Mouse (Mus musculus) liver, embryonic 15.5 days (tissue): ENCODE measurements around the gene Cyp1b1. TPM values are rescaled to one million over a fixed set of nuclear protein-coding genes. Genes with fewer than 3 reads are reported as not detected.

Experiments used
- ATAC-seq: fragments of 200-750 bp; cut with Nextera tagmentation; 2 replicates; pipeline ENCODE4 v1.8.0; 2017; ENCODE audit warnings: moderate number of reproducible peaks, mild to moderate bottlenecking, moderate library complexity; ENCODE audit not compliant: insufficient read depth
- H3K27ac ChIP-seq: fragments of 300-500 bp; sonication (generic); replicated peaks from 2 replicates; pipeline ENCODE4 v1.5.1; 2015; ENCODE audit warnings: mild to moderate bottlenecking, inconsistent platforms
- H3K27me3 ChIP-seq: fragments of 300-500 bp; sonication (generic); 2 replicates; pipeline ENCODE4 v1.6.1; 2015; ENCODE audit warnings: mild to moderate bottlenecking, inconsistent platforms
- H3K36me3 ChIP-seq: fragments of 300-500 bp; sonication (generic); replicated peaks from 2 replicates; pipeline ENCODE4 v1.6.1; 2015; ENCODE audit warnings: moderate library complexity, mild to moderate bottlenecking, inconsistent platforms
- H3K4me1 ChIP-seq: fragments of 300-500 bp; sonication (generic); replicated peaks from 2 replicates; pipeline ENCODE4 v1.6.1; 2015; ENCODE audit warnings: inconsistent platforms
- H3K4me2 ChIP-seq: fragments of 300-500 bp; sonication (generic); 2 replicates; pipeline ENCODE4 v1.6.1; 2015; ENCODE audit warnings: moderate library complexity, mild to moderate bottlenecking, inconsistent platforms
- H3K4me3 ChIP-seq: fragments of 300-500 bp; sonication (generic); replicated peaks from 2 replicates; pipeline ENCODE4 v1.5.1; 2015; ENCODE audit warnings: mild to moderate bottlenecking, inconsistent platforms
- H3K9ac ChIP-seq: fragments of 300-500 bp; sonication (generic); 2 replicates; pipeline ENCODE4 v1.6.1; 2015; ENCODE audit warnings: moderate library complexity, mild to moderate bottlenecking, inconsistent platforms
- H3K9me3 ChIP-seq: fragments of 300-500 bp; sonication (generic); replicated peaks from 2 replicates; pipeline ENCODE4 v1.6.1; 2016; ENCODE audit warnings: inconsistent platforms
- WGBS: fragments of 180-500 bp; shearing (Covaris S2); methylation state at CpG from one replicate; pipeline ENCODE4 v1.1.7; 2015; ENCODE audit warnings: mixed read lengths; ENCODE audit not compliant: insufficient replicate concordance; 5-methylcytosine and 5-hydroxymethylcytosine counted together
- polyA plus RNA-seq: library from polyadenylated mRNA; unstranded; fragments of >200 nt; fragmentation: Nextera tagmentation; extraction: Ambion mirVana; gene quantifications from 2 replicates; pipeline ENCODE4 v1.2.1, GENCODE M21; 2015

Cyp1b1 gene
- polyA plus RNA-seq, 1 experiment from 2014 or later, result 0.37 TPM

GRCm38 (mm10) chr17:79695106-79695505, 19.8 kb downstream of the Cyp1b1 start:
- Histone ChIP-seq H3K4me3 (no peak overlapping the region), H3K9me3 (no peaks in the 10 kb centered on the region), H3K27me3 (no peaks in the 10 kb centered on the region), H3K9ac (no peak overlapping the region), H3K4me1 (no peaks in the 10 kb centered on the region), H3K4me2 (no peak overlapping the region), H3K36me3 (no peaks in the 10 kb centered on the region), H3K27ac (no peak overlapping the region)
- WGBS, result 65% methylated on average over 4 of the region's 4 CpGs
- no peak for ATAC-seq

GRCm38 (mm10) chr17:79670837-79671236, 44.0 kb downstream of the Cyp1b1 start:
- no peak overlapping the region for H3K27ac ChIP-seq
- no peaks in the 10 kb centered on the region for H3K9me3 ChIP-seq
- H3K9ac ChIP-seq, result no peak overlapping the region
- H3K4me3 ChIP-seq, result no peak overlapping the region
- WGBS, result 71% methylated on average over 2 of the region's 2 CpGs
- H3K36me3 ChIP-seq, result no peaks in the 10 kb centered on the region
- no peaks in the 10 kb centered on the region for H3K27me3 ChIP-seq
- no peak overlapping the region for H3K4me2 ChIP-seq
- ATAC-seq, result no peak
- no peaks in the 10 kb centered on the region for H3K4me1 ChIP-seq

GRCm38 (mm10) chr17:79664106-79664417, 50.8 kb downstream of the Cyp1b1 start:
- no peak for ATAC-seq
- Histone ChIP-seq H3K27me3 (no peaks in the 10 kb centered on the region), H3K36me3 (no peaks in the 10 kb centered on the region), H3K9ac (no peak overlapping the region), H3K27ac (no peak overlapping the region), H3K4me3 (no peak overlapping the region), H3K4me2 (no peak overlapping the region), H3K9me3 (no peaks in the 10 kb centered on the region), H3K4me1 (no peaks in the 10 kb centered on the region)
- 81% methylated on average over 2 of the region's 2 CpGs for WGBS

GRCm38 (mm10) chr17:79663393-79664105, 51.3 kb downstream of the Cyp1b1 start:
- H3K27me3 ChIP-seq, result no peaks in the 10 kb centered on the region
- H3K36me3 ChIP-seq, result no peaks in the 10 kb centered on the region
- H3K4me1 ChIP-seq, result no peaks in the 10 kb centered on the region
- WGBS, result 23% methylated on average over 3 of the region's 3 CpGs
- no peak overlapping the region for H3K4me2 ChIP-seq
- no peak overlapping the region for H3K9ac ChIP-seq
- no peak; the same call in 1 of the 2 replicates for ATAC-seq
- no peak overlapping the region for H3K4me3 ChIP-seq
- no peak overlapping the region for H3K27ac ChIP-seq
- no peaks in the 10 kb centered on the region for H3K9me3 ChIP-seq

GRCm38 (mm10) chr17:79661848-79662247, 53.0 kb downstream of the Cyp1b1 start:
- H3K4me1 ChIP-seq, result no peaks in the 10 kb centered on the region
- 53% methylated on average over 9 of the region's 9 CpGs for WGBS
- no peak overlapping the region for H3K4me3 ChIP-seq
- H3K9me3 ChIP-seq, result no peaks in the 10 kb centered on the region
- no peak overlapping the region for H3K4me2 ChIP-seq
- no peaks in the 10 kb centered on the region for H3K27me3 ChIP-seq
- ATAC-seq, result no peak
- H3K36me3 ChIP-seq, result no peaks in the 10 kb centered on the region
- H3K27ac ChIP-seq, result no peak overlapping the region
- H3K9ac ChIP-seq, result no peak overlapping the region

GRCm38 (mm10) chr17:79661387-79661786, 53.5 kb downstream of the Cyp1b1 start:
- no peaks in the 10 kb centered on the region for H3K4me1 ChIP-seq
- H3K4me3 ChIP-seq, result no peak overlapping the region
- H3K9me3 ChIP-seq, result no peaks in the 10 kb centered on the region
- H3K9ac ChIP-seq, result no peak overlapping the region
- no peak for ATAC-seq
- no peak overlapping the region for H3K4me2 ChIP-seq
- H3K27ac ChIP-seq, result no peak overlapping the region
- no peaks in the 10 kb centered on the region for H3K36me3 ChIP-seq
- H3K27me3 ChIP-seq, result no peaks in the 10 kb centered on the region
- WGBS, result 38% methylated on average over 7 of the region's 7 CpGs

- Histone ChIP-seq H3K4me3 (no peak overlapping the region), H3K4me2 (no peak overlapping the region), H3K27ac (no peak overlapping the region), H3K4me1 (no peaks in the 10 kb centered on the region), H3K36me3 (no peaks in the 10 kb centered on the region), H3K9ac (no peak overlapping the region), H3K9me3 (no peaks in the 10 kb centered on the region), H3K27me3 (no peaks in the 10 kb centered on the region)
- ATAC-seq, result 0 out of 2 replicates have a peak, but pooled peaks have one; percentile 25
- WGBS, result 63% methylated on average over 8 of the region's 8 CpGs
Observed at GRCm38 (mm10) chr17:79658863-79659262, 56.0 kb downstream of the Cyp1b1 start.

- Histone ChIP-seq H3K9ac (no peak overlapping the region), H3K27me3 (no peaks in the 10 kb centered on the region), H3K9me3 (no peaks in the 10 kb centered on the region), H3K4me3 (no peak overlapping the region), H3K4me1 (no peaks in the 10 kb centered on the region), H3K4me2 (no peak overlapping the region), H3K36me3 (no peaks in the 10 kb centered on the region), H3K27ac (no peak overlapping the region)
- peak; percentile 42; the same call in 1 of the 2 replicates for ATAC-seq
- WGBS, result 19% methylated on average over 3 of the region's 3 CpGs
Observed at GRCm38 (mm10) chr17:79658452-79658851, 56.4 kb downstream of the Cyp1b1 start.

- no peaks in the 10 kb centered on the region for H3K4me1 ChIP-seq
- 59% methylated on average over 9 of the region's 9 CpGs for WGBS
- H3K4me3 ChIP-seq, result no peak overlapping the region
- no peak overlapping the region for H3K27ac ChIP-seq
- H3K9ac ChIP-seq, result no peak overlapping the region
- H3K4me2 ChIP-seq, result no peak overlapping the region
- no peak for ATAC-seq
- H3K9me3 ChIP-seq, result no peaks in the 10 kb centered on the region
- H3K36me3 ChIP-seq, result no peaks in the 10 kb centered on the region
- H3K27me3 ChIP-seq, result no peaks in the 10 kb centered on the region
Observed at GRCm38 (mm10) chr17:79657785-79658184, 57.1 kb downstream of the Cyp1b1 start.

- Histone ChIP-seq H3K9me3 (no peaks in the 10 kb centered on the region), H3K4me3 (no peak overlapping the region), H3K27ac (no peak overlapping the region), H3K9ac (no peak overlapping the region), H3K4me2 (no peak overlapping the region), H3K27me3 (no peaks in the 10 kb centered on the region), H3K4me1 (no peaks in the 10 kb centered on the region), H3K36me3 (no peaks in the 10 kb centered on the region)
- no peak for ATAC-seq
- 56% methylated on average over 3 of the region's 3 CpGs for WGBS
Observed at GRCm38 (mm10) chr17:79654187-79654586, 60.7 kb downstream of the Cyp1b1 start.

GRCm38 (mm10) chr17:79653171-79653570, 61.7 kb downstream of the Cyp1b1 start:
- ATAC-seq, result no peak
- H3K27me3 ChIP-seq, result no peaks in the 10 kb centered on the region
- no peak overlapping the region for H3K4me2 ChIP-seq
- no peak overlapping the region for H3K4me3 ChIP-seq
- H3K9ac ChIP-seq, result no peak overlapping the region
- H3K27ac ChIP-seq, result no peak overlapping the region
- WGBS, result 41% methylated on average over 1 of the region's 1 CpGs
- H3K4me1 ChIP-seq, result no peaks in the 10 kb centered on the region
- H3K36me3 ChIP-seq, result no peaks in the 10 kb centered on the region
- H3K9me3 ChIP-seq, result no peaks in the 10 kb centered on the region
